Mouse (Mus musculus) thymus, postnatal 10 days (tissue): ENCODE measurements around the gene Colgalt2.
"Not testable (repeated sequence)": the region's sequence is repeated elsewhere in the genome, so short reads cannot be mapped to it uniquely, and the experiment has no call there.

Source experiments
- DNase-seq, 2 experiments: peaks; one replicate each; pipeline ENCODE4 v3.0.0; 2021; ENCODE audit warnings: low spot score in 2 of 2

Colgalt2 gene

GRCm38 (mm10) chr1:152416306-152416904, 16.8 kb downstream of the Colgalt2 start:
- DNase-seq, result no peak

DNA sequence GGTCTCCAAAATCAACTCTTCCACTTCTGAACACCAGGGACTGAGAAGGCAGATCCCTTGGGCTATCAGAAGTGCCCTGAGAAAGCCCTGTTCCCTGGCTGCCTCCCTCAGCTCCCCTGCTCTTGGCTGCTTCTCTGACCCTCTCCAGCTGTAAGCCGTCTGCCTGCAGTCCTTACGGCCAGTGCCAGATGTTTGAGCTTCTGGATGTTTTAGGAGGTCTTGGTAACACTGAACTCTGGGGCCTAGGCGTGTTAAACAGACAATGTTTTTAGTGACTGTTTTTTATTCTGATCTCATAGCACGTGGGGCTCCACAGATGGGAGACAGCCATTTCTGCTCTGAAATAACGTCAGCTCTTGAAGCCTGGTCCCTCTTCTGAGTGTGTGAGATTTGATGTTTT, 18.0 kb downstream of the Colgalt2 start:
- no peak for DNase-seq

- no peak for DNase-seq
These were observed 22.7 kb downstream of the Colgalt2 start for GRCm38 (mm10) chr1:152422295-152422694.

- no peak for DNase-seq
These were observed 23.4 kb downstream of the Colgalt2 start for GRCm38 (mm10) chr1:152423052-152423451.

DNA sequence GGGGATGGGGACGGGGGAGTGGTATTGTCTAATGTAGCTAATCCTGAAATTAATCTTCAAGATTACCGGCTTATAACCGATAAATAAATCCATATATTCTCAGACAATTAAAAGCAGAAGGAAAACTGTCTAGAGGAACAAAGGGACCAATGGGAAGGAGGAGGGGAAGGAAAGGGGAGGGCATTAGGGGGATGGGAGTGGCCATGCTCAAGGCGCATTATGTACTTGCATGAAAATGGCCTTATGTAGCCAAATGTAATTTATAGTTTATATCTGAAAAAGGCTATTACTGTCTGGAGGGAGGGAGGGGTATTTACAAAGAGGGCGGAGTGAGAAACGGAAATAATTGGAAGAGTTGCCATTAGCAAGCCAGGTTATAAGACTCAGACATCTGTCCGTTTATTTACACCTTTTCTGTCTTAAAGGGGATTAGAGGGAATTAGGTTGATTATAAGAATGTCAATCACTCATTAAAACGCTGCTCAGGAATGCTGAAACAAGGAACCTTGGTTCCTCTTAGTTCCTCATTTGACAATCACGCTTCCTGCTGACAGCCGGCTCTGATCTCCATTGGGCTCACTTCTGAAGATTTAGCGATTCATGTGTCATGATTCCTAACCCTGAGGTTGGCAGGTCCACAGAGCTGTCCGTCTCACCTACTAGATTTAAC, 28.4 kb downstream of the Colgalt2 start:
- no peak for DNase-seq

DNA sequence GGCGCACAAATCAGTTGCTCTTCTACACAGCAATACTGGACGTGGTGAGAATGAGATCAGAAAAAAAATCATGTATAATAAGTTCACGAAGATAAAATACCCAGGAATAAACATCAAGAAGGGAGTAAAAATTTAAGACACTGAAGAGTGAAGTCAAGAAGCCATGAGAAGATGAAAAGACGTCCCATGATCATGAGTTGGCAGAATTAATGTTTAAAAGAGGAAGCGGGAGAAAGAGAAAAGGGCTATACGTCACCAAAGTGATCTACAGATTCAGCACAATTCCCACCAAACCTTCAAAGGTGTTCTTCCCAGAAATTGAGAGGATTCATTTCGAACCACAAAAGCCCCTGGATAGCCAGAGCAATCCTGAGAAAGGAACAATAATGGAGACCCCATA, 30.2 kb downstream of the Colgalt2 start:
- DNase-seq, result no peak

DNA sequence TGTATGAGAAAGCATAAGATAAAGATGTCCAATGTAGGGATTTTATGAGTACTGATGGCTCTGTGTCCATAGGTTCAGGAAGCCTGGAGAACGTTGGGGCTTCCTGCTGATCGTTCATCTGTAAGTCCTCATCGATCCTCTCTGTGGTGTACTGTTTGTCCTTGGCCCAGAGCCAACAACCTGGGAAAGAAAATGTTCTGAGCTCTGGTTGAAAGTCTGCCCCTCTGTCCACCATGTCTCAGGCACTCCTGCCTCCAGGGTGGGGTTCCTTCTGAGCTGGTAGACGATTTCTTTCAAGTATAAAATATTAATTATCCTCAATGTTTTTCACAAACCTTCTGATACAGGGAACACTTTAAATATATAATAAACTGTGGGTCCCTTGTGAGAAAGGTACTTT, 34.5 kb downstream of the Colgalt2 start:
- no peak for DNase-seq

DNA sequence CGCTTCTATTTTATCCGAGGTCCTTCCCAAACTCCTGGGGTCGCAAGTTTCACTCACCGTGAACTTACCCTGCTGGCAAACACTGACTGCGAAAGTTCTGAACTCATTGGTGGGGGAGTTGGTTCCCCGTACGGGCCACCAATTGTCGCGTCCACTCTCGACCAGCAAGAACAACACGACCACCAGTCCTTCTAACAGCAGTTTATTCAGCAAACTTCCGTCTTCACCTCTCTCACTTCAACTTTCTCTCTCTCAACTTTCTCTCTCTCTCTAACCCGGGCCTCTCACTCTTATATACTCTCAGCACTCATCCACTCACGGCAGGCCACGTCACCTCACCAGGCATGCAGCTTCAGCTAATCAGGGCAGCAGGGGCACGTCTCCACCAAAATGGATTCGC, 37.9 kb downstream of the Colgalt2 start:
- not testable (repeated sequence) for DNase-seq

- no peak for DNase-seq
These were observed 39.8 kb downstream of the Colgalt2 start for GRCm38 (mm10) chr1:152439408-152439807.

DNA sequence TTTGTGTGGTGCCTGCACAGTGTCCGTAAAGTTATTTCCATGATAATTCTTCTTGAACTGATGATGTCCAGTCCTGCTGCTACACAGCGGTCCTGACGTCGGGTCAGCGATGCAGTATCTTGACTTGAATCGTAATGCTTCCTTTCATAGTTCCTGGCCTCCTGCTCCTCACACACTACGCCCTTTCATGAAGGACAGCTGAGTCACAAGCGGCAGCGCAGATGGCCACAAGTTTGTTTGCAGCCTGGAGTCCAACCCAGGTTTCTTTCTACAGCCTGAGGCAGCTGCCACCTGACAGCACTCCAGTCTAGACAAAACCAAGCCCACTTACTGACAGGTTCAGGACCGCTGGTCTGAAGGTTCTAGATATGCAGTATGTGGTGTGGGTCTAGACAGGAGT, 40.2 kb downstream of the Colgalt2 start:
- no peak for DNase-seq

- no peak for DNase-seq
These were observed 45.0 kb downstream of the Colgalt2 start for GRCm38 (mm10) chr1:152444630-152445029.

DNA sequence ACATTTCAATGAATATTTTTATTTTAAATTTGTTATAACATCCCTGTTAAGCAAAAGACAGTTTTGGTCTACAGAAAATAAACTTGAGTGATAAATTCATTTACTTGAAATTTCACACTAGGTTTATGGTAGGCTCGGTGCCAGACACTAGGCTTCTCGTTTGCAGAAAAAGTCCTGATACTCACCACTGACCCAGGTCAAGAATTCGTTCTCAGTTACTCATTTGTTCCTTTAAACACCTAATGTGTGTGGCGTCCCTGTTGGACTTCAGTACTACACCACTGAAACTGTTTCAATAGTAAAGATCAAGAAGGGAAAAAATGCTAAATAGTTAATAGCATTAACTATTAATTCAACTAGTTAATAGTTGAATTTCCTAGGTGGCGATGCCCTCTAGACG, 46.3 kb downstream of the Colgalt2 start:
- no peak for DNase-seq

DNA sequence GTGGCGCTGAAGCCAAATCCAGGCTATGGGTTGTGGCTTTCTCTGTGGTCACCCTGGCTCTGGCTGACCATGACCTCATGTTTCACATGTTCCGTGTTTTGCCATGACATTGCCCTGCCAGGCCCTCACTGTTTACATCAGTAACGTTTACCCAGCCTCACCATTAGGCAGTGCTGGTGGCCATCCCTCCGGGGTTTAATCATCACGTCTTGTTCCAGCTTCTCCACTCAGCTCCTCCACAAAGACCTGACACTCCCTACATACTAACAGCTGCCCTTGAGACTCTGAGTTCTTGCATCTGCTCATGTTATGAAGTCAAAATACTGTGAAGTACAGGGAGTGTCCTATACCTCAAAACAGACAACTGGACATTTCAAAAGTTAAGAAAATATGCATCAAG, 54.9 kb downstream of the Colgalt2 start:
- DNase-seq, result no peak

DNA sequence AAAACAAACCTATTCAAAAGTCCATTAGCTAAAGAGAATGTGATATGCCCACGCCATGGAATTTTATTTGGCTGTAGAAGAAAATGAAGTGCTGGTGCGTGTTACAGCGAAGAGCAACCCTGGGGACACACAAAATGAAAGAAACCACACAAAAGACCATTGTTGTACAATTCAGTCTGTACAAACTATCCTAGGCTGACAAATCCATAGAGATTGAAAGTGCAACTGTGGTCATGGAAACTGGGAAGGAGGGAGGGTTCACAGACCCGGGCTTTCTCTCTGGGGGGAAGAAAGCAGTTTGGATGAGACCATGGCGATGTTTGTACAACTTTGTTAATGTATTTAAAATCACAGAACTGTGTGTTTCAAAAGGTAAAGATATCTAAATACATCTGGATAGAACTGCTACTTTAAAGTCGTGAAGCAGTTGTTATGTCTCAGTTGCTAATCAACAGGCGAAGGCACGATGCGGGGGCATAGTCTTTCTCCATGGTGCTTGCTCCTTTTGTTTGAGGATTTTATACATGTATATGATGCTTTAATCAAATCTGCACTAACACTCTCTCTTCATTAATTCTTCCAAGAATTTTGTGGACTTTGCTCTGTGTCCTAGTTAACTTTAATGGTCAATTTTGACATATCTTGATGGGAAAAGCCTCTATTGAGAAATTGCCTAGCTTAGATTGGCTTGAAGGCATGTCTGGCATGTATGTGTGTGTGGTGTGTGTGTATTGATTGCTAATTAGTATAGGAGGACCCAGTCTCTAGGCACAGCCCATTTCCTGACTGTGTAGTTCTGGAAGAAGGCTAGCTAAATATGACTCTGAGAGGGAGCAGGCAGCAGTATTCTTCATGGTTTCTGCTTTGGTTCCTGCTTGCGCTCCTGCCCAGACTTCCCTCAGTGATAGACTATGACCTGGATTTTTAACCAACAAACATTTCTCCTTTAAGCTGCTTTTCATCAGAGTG, 55.9 kb downstream of the Colgalt2 start:
- DNase-seq, result no peak

- no peak for DNase-seq
These were observed 56.6 kb downstream of the Colgalt2 start for GRCm38 (mm10) chr1:152456266-152456665.

DNA sequence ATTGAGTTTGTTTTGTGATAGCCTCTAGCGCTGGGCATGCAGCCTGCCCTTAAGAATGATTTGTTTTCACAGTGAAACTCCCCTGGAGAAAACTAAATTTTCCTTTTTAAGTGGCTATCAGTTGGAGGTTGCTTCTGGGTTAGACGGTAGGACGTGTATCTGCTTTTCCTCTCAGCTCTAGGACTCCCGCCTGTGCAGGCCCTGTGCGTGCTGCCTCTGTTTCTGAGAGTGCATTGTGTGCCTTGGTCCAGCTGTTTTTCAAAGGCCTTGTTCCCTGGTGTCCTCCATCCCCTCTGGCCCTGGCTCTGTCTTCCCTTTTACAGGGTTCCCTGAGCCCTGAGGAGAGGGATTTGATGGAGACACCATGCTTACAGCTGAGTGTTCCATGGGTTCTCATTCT, 58.0 kb downstream of the Colgalt2 start:
- DNase-seq, result no peak

DNA sequence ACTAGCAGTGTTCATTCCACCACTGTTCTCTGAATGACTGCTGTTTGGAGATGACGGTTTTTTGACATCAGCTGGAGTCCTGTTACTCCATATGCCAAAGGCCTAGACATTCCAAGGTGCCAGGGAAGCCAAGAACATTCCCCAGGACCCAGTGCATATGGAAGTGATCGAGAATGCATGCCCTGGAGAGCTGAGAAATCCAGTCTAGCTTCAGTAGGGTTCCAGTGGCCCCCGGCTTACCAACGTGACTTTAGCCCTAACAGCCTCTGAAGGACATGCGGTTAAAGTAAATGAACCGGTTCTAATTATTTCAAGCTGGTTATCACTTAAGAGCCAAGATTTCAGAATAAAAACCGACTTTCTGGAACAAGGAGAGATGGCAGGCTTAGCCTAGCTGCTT, 59.4 kb downstream of the Colgalt2 start:
- DNase-seq, result no peak

- no peak for DNase-seq
These were observed 61.3 kb downstream of the Colgalt2 start for GRCm38 (mm10) chr1:152460931-152461330.

GRCm38 (mm10) chr1:152461814-152462213, 62.2 kb downstream of the Colgalt2 start:
- DNase-seq, result no peak

DNA sequence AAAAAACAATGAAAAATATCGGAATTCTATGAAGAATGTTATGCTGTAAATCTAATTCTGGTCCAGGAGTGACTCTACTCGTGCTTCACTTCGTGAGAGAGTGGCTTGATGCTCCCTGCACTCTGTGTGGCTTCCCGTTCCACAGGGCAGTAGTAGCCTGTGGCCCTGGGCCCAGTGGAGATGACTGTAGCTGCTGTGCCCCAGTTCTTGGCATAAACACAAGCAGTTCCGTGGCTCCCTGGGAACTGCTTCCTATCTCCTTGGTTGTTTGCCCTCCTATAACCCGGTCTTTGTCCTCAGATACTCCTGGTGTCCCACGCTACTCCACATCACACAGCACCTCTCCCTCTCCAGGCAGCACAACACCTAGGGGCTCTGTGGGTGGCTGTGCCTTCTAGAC, 62.7 kb downstream of the Colgalt2 start:
- DNase-seq, result no peak

- DNase-seq, result no peak
These were observed 66.7 kb downstream of the Colgalt2 start for GRCm38 (mm10) chr1:152466280-152466679.

DNA sequence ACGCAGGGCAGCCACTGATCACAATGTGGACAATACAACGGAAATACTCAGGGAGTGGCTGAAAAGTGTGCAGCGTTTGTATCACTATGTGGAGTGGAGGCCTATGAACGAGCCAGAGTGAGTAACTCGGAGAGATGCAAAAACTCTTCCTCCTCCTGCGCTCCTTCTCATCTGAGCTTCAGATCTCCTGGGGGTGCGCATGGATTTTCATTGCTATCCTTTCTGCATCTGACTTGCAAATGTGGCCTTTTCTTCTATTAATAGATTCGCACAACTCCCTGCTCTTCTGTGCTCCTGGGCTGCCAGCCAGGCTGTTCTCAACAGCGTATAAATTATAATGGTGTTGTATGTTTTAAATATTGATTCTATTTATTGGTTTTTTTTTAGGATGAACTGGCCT, 68.8 kb downstream of the Colgalt2 start:
- DNase-seq, result no peak

DNA sequence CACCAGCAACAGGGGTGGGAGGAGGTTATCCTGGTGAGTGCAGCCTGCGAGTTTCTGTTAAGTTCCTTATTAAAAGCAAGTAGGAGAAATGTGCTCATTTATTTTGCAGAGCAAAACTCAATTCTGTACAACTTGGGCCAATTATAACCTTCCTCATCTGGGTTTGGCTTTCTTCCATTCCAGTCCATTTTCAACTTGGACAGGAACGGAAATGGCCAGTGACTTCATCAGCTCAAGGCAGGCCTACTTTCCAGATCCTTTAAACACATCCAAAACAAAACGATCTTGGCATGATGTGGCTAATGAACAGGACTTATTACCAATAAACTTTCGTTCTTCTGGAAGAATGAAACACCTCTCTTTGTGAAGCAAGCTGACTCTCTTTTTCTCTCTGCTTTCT, 76.5 kb downstream of the Colgalt2 start:
- DNase-seq, result no peak
